Mouse (Mus musculus) spleen, adult 12 weeks (tissue): Measurements from ENCODE around the gene Nr1i2.
"Not testable (repeated sequence)": the region's sequence is repeated elsewhere in the genome, so short reads cannot be mapped to it uniquely, and the experiment has no call there.

Experiments used
- DNase-seq: peaks from one replicate; pipeline ENCODE4 v3.0.0; 2022; ENCODE audit warnings: low spot score

The Nr1i2 gene

DNA sequence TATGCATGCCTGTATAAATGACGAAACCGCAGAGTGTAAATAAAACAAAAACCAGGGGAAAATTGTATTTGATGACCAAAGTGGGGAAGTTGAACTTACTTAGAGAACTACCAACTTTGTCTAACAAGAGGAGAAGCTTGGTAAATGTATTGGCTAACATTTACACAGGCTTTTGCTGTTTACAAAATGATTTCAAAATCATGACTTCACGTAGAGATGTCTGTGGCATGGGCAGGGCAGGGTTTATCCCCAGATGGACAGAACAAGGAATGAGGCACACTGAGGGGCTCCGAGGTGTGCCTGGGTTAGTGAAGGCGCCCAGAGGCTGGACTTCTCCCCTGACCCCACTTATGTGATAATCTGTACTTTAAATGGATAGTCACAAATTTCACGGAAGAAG, 7.3 kb downstream of the Nr1i2 start:
- no peak for DNase-seq

DNA sequence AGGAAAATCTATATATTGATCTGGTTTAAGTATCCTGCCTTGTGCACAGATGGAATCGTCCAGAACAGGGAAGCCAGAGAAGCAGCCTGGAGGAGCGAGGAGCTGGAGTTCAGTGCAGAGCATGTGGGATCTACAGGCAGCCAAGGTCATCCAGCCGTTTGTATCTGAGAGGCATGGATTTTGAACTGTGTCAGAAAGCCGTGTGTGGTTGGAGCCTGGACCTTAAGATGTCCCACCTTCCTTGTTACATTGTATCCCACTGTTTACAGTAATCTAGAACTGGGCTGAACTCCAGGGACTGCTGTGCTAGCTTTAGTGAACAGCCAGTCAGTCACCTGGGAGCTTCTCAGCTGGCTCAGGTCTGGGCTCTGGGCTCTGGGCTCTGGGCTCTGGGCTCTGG, 8.1 kb downstream of the Nr1i2 start:
- DNase-seq: no peak

DNA sequence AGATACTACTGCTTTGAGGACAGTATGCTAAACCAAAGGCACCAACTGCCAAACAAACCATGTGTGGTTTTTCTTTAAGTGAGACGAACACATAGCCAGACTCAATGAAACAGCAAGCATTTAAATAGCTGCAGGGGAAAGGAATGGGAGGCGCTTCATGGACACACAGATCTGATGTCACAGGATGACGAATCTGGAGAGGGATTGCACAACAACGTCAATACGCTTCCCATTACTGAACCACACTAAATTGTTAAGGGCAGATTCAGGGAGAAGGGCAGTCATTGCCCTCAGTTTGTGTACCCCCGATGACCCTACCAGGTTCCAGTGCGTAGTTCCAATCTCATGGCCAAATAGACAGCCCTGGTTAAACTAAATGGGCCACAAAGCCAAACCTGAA, 8.8 kb downstream of the Nr1i2 start:
- DNase-seq: no peak

DNA sequence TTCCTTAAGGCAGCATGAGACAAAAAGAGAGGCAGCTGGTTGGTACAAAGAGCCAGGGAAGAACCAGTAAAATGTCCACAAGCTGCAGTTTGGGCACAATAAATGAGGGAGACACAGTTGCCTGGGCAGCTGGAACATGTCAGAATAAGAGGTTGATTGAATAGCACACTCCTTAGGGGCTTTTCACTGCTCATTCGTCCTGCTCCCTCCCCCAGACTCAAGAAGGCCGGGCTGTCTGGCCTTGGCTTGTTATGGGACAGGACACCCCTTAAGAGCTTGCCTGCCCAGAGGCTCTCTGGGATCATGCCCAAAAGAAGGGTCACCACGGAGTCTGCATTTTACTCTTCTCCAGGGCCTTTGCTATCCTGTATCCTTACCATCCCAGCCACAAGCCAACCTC, 11.3 kb downstream of the Nr1i2 start:
- no peak for DNase-seq

DNA sequence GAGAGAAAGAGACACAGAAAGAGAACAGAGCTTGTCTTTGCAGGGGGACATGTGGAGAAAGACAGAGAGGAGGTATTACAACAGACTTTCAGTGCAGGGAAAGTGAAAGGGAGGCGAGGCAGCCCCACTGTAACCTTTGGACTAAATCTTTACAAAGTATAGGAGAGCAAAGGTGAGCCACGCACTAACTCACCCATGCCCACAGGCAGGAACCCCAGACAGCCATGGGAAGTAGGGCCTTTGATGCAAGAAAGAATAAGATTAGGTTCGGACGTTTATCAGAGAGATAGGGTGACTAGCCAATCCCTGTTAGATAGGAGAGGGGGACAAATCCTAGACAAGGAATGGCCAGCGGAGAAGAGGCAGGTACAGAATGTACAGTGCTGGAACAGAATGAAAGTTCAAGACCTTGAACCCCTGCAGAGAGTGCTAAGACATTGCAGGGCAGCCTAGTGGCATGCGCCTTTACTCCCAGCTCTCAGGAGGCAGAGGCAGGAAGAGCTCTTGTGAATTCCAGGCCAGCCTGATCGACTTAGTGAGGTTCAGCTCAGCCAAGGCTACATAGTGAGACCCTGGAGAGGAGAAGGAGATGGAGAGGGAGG, 12.0 kb downstream of the Nr1i2 start:
- DNase-seq: no peak

DNA sequence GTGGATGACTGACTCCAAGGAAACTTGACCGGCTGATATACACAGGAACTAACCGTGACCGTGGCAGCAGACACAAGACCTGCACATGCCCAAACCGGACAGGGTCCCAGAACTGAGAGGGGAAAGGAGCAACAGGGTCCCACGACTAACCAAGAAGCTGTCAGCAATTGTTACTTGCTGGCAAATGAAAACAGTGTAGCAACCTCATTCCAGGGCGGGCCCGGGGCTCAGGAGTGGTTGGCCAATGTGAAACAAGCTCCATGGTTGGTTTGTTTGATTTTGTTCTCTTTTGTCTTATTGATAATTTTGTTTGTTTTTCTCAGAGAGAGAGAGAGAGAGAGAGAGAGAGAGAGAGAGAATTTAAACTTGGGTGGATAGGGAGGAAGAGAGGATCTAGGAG, 13.7 kb downstream of the Nr1i2 start:
- no peak for DNase-seq

DNA sequence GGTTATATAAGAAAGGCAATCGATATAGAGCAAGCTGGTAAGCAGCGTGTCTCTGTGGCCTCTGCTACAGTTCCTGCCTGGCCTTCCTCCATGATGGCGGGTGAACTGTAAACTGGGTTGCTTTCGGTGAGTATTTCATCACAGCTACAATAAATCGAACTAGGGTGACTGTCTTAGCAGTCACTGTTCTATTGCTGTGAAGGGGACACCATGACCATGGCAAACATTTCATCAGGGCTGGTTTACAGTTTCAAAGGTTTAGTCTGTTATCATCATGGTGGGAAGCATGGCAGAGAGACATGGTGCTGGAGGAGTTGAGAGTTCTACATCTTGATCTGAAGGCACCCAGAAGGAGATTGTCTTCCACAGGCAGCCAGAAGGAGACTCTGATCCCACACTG, 14.8 kb downstream of the Nr1i2 start:
- DNase-seq: no peak

DNA sequence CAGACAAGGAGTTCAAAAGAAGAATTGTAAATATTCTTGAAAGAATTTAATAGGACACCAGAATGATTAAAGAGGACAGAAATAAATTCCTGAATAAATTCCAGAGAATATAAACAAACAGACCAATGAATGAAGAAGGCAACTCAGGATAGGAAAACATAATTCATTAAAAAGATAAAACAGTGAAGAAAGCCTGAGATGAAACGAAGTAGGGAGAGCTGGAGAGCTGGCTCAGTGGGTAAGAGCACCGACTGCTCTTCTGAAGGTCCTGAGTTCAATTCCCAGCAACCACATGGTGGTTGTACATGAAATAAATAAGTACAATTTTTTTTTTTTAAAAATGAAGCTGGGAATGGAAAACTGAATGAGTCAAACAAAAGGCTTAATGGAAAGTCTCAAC, 19.9 kb downstream of the Nr1i2 start:
- no peak for DNase-seq

DNA sequence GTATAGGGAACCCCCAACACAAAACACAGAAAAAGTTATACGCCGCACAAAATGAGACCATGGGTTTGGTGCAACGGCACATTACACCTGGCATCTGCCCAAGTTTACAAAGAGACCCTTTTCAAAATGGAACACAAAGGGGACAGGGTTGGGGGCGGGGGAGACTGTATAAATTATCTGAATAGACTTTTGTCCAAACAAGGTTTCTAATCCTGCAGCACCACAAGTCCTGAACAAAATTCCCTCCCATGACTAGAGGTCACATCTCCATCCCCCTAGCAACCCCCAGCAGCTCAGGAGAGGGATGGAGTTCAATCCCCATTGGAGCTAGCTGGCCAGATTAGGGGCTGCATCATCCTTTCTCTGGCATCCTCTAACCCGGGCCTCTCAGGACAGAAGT, 22.1 kb downstream of the Nr1i2 start:
- DNase-seq: no peak

DNA sequence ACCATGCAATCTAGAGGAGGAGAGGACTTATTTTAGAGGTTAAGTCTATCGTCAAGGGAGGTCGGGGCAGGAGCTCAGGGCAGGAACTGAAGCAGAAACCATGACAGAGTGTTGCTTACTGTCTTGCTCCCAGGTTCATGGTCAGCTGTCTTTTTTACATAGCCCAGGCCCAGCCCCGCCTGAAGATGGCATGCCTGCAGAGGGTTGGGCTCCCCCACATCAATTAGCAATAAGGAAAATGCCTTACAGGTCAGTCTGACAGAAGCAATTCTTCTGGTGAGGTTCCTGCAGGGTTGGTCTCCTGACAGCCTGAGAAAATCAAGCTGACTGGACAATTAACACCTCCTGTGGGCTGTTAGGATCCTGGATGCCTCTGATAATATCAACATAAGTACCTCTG, 23.0 kb downstream of the Nr1i2 start:
- DNase-seq: no peak

DNA sequence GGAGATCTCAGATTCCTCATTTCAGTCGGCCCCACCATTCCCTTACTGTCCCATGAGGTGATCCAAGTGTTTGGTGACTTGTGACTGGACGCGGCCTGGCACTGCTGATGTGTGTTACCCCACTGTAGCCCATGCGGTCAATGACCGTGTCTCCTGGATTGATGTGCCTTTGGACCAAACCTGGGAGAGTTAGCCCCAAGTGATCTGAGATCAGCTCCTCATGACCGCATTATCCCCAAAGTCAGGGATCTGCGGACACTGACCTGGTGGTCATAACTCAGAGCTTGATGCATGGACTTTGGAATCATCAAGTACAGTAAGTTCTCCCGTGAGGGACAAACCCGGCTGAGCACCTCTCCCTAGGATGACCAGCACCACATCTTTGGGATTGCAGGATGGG, 38.7 kb downstream of the Nr1i2 start:
- no peak for DNase-seq

DNA sequence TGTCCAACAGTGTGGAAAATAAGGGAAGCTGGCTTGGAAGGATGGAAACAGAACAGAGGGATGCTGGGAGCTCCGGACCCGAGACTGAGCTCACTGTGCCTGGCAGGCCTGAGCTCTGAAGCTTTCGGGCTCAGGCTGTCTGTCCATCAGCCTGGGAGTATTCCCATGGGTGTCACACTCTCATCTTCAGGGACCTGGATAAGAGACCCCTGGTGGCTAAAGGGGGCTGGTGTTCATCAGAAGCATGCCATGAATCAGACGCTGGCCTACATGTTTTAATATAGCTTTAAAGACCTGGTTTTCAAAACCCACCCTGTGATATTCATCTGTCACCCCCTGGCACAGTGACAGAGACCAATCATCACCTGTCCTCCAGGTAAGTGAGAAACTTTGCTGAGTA, 39.5 kb downstream of the Nr1i2 start:
- DNase-seq: no peak

DNA sequence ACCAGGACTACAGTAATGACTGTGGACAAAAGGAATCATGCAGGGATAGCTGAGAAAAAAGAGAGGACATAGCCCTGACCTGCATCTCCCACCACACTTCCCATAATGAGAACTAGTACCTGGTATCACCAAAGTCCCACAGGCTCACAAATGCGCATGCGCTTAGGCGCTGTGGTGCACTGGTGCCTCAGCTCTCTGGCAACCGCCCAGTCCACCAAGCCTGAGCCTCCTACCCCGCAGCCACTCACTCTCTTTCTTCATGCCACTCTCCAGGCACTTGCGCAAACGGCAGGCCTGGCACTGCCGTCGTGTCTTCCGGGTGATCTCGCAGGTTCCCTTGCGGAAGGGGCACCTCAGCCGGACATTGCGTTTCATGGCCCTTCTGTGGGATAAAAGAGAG, 40.6 kb downstream of the Nr1i2 start:
- no peak for DNase-seq

DNA sequence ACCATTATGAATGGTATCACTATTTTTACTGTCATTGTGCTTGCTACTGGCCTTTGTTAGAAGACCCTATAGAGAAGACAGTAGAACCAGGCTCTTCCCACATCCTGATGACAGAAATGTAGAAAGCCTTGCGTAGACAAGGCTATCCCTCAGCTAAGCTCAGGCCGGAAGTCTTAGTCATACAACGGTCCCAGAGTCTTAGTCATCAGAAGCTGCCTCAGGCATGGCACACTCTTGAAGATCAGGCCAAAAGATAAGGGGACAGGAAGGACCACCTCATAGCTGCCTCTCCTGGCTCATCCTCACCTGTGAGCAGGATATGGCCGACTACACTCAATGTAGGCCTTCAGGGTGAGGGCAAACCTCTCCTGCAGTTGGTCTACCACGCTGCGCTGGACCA, 44.2 kb downstream of the Nr1i2 start:
- no peak for DNase-seq

DNA sequence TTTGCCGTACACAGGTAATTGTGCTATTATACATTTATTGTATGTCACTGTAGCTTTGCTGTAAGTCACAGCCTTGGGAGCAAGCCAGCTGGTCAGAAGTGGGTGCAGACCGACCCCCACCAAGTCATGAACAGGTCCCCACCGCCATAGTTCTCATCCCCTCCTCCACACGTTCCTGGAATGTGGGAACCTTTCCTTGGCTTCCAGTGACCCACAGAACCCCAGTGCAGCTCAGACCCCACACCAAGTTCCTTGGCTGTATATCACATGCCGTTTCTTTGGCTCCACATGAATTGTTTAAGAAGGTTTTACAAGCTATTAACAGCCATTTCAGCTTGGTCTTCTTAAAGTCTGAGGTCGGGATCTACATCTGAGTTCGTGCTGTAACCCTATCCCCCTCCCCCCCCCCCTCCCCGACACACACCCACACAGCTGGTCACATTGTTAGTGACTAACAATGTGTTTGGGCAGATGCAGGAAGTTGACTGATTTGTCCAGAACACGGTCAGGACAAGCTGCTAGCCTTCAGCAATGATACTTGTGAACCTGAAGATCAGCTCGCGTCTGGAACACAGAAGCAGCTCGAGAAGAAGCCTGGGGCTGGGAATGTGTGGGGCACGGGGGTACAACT, 46.2 kb downstream of the Nr1i2 start:
- DNase-seq: no peak

DNA sequence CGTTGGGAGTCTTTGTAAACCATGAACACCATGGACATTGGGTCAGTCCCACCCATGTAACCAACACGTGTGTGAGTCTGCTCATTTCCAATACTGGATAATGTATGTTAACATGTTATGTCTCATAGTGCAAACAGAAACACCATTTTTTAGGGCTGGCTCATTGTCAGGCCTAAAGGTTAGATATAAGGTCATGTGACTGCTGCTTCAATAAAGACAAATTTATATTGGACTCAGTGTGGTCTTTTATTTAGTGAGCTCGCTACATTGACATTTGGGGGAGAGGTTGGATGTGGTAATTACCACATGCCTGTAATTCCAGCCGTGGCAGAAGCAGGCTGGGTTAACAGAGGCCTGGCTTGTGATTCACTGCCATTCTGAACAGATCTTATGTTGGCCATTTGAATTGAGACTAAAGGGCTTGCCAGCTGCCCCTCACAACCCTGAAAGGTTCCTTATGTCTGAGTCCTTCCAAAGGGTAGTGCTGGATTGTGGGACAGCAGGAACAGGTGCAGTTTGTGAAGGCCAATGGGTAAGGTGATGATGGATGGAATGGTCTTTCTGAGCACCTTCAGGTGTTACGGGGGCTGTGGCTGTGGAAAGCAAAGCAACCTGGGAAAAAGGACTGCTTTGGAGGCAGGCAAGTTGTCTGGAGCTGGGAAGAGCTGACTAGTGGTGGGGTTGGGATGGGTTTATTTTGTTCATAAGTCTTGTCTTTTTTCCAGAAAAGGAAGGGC, 48.6 kb downstream of the Nr1i2 start:
- no peak for DNase-seq

DNA sequence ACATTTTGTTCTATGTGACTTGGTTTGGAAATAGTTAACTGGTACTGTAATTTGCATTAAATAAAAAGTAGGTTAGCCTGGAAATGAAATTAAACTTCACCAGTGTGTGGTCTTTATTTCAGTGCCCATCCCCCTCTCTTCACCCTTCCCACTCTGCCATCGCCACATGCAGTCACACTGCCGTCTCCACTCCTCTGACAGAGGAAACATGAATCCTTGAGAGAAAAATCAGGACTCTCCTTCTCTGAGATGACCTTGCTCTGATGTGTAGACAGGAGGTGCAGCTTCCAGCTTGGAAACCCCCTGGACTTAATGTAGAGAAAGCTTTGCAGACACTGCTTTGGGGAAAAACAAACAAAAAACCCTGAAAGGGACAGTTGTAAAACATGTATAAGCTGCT, 49.2 kb downstream of the Nr1i2 start:
- no peak for DNase-seq

DNA sequence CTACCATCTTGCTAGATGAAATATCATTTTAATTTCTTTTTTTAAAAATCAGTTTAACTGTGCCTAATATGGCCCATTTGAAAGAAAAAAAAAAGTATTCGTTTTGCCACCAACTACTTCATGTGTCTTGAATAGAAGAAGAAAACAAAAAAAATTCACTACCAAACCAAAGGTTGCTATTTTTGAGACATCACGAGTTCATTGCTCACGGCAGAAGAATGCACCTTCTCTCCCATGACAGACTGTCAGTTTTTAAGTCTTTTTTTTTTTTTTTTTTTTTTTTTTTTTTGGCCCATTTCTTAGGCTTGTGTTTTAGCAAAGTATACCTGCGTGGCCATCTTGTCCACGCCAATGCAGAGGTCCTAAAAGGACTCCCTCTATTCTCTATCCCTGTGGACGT, 50.5 kb downstream of the Nr1i2 start:
- DNase-seq: no peak

DNA sequence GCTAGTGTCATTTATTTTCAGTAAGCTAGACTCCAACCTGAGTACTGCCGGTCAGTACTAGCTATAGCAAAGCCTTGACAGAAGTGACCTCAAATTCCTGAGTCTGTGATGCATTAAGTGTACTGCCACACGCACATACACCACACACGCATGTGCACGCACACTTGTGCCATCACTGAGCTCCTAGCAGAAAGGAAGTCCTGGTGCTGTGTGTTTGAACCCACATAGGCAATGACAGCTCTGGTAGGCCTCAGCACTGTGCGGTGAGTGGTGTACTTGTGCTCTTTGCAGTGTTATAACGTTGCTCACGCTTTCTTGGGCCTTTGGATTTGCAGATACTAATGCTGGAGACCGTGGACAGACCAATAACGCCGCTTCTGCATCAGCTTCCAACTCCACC, 54.5 kb downstream of the Nr1i2 start:
- DNase-seq: no peak

DNA sequence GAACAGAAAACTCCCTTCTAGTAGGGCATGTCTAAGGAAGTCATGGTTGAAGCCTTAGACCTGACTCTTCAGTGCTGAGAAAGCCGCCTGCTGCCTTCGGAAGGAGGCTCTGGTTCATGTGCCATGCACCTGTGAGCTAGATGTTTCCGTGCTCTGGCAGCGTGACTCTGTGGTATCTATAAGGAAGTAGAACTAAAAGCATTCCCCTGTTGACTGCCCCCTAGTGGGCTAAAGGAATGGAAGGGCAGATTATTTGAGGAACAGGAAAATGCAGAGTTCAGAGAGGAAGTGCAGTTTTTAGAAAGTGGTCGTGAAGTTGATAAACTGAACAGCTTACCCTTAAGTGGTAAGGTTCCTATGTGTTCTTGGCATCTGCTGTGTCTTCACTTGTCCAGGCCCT, 54.9 kb downstream of the Nr1i2 start:
- peak; percentile 49 for DNase-seq

DNA sequence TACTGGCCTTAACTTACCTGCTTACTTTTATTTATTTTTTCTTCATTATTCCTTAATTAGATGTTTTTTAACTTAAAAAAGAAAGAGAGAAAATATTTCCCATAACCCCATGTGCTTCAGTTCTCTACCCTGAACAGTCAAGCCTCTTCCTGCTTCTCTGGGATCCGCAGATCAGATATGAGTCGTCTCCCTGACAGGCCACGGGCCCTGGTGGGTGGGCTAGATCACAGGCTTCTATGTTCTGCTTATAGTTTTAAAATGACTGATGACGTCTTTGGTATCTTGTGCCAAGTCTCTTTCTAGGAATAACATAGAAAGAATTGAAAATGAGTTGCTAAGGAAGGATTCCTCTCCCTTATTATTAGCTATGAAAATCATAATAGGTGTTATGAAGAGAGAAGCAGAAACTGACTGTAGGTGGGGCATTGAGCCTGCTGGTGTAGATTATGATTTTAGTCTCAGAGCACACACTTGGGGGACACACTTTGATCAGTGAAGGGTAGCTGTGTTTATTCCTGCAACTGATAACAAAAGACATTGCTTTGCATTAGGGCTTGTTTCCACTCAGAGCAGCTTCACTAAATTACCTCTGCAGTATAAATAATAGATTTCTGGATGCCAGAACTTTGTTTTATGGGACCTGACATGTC, 57.6 kb downstream of the Nr1i2 start:
- no peak for DNase-seq

DNA sequence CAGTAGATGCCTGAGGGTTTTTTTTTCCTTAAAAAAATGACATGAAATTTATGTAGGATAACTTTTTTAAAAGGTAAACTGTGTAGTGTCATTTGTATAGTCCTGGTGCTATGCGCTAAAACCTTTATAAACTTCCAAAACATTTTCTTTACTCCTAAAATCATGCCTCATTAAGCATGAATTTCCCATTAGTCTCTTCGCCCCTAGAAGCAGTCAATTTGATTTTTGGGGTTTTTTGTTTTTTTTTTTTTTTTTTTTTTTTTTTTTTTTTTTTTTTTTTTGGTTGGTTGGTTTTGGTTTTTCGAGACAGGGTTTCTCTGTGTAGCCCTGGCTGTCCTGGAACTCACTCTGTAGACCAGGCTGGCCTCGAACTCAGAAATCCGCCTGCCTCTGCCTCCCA, 72.1 kb downstream of the Nr1i2 start:
- DNase-seq: not testable (repeated sequence)

DNA sequence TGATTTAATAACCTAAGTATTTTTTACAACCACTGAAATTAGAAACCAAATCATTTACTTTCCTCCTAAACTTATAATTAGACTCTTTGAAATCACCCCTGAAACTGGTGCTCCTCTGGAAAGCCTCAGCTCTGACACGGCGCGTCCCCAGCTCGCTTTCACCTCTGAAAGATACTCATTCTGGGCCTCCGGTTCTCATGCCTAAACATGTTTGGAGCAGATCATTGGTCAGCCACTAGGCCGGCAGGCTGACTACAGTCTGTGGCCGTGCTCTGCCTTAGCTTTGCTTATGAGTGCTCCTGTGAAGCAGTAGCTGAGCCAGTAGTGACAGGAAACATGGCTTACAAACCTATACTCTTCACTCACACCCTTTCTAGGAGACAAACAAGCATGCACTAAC, 89.4 kb downstream of the Nr1i2 start:
- no peak for DNase-seq
